ENCODE assay signal across 9 mouse cellular contexts in the genomic region with DNA sequence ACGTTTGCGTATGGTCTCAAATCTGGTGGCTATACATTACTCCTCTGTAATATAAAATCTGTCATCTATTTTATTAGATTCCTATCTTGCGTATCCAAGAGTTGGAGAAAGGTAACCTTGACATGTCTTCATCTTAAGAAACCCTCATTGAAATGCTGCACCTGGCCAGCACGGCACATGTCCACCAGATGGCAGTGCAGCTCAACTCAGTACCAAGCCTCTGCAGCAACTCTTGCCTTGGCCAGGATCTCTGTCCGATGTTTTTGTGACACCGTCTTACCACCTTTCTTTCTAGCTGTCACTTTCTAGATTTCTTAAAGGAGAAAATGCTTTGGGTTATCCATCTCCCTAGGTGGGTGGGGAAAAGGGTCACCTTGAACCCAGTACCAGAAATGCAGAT.
DNase-seq lines count a peak whose midpoint lies in the region; ATAC-seq lines count a peak whose summit lies in the region.
"Had no signal": no experiment of that assay in that cellular context is flagged by ENCODE, and none has a peak within 500 bp of the region (broad histone marks: within the 10 kb centered on the region; RNA-seq: fewer than 3 reads in every experiment).

No protein-coding gene starts in this region.

- DNase-seq in heart, adult 18-20 months = peak; percentile 60 to 86
- peak; percentile 90 for DNase-seq in embryo, embryonic 10 days (ENCODE audit: low spot score)
- DNase-seq in gastrocnemius, postnatal 36 days = peak; percentile 68 to 69
- DNase-seq in kidney, adult 9 months = peak; percentile 67
- peak; percentile 86 for DNase-seq in limb, embryonic 11.5 days (ENCODE audit: low spot score)
- DNase-seq in natural killer cell, adult 2 months (ENCODE audit: low spot score in 2 of 2) = peak; percentile 26 to 45
- DNase-seq in splenic B cell, adult 2 months (ENCODE audit: low read depth, low spot score) = peak; percentile 79

- H3K4me2 ChIP-seq in heart, embryonic 11.5 days = no peak overlapping the region
- no peak overlapping the region for H3K4me2 ChIP-seq in limb, embryonic 11.5 days (ENCODE audit: low read depth, severe bottlenecking)

- no peaks in the 10 kb centered on the region for H3K36me3 ChIP-seq in heart, embryonic 11.5 days (ENCODE audit: control insufficient read depth, insufficient read depth, low read length)
- no peaks in the 10 kb centered on the region for H3K36me3 ChIP-seq in limb, embryonic 11.5 days (ENCODE audit: control insufficient read depth, insufficient read depth, low read length)
- no peaks in the 10 kb centered on the region for H3K36me3 ChIP-seq in splenic B cell, adult 2 months (ENCODE audit: control insufficient read depth, insufficient read depth, low read length, poor library complexity, severe bottlenecking)
- H3K36me3 ChIP-seq: G1E had no signal

- no peaks in the 10 kb centered on the region for H3K27me3 ChIP-seq in heart, embryonic 11.5 days (ENCODE audit: control insufficient read depth, insufficient read depth, low read length)
- no peaks in the 10 kb centered on the region for H3K27me3 ChIP-seq in limb, embryonic 11.5 days (ENCODE audit: control insufficient read depth, insufficient read depth, low read length)
- no peaks in the 10 kb centered on the region for H3K27me3 ChIP-seq in splenic B cell, adult 2 months (ENCODE audit: control insufficient read depth, insufficient read depth, low read length, poor library complexity, severe bottlenecking)

- 32% methylated on average over 6 of the region's 6 CpGs for WGBS in heart, embryonic 11.5 days (ENCODE audit: insufficient replicate concordance)
- 34% methylated on average over 6 of the region's 6 CpGs for WGBS in limb, embryonic 11.5 days

- H3K9ac ChIP-seq in heart, embryonic 11.5 days (ENCODE audit: low read depth, low read length) = no peak overlapping the region
- H3K9ac ChIP-seq in limb, embryonic 11.5 days (ENCODE audit: low read length) = no peak overlapping the region

- ATAC-seq in heart, embryonic 11.5 days (replicated peaks; ENCODE audit: insufficient number of reproducible peaks, low FRiP score, low TSS enrichment) = no peak
- no peak for ATAC-seq in limb, embryonic 11.5 days (ENCODE audit: insufficient number of reproducible peaks, low FRiP score, low TSS enrichment, low read depth)

- no peaks in the 10 kb centered on the region for H3K9me3 ChIP-seq in heart, embryonic 11.5 days (replicated peaks; ENCODE audit: control insufficient read depth, low read length)
- H3K9me3 ChIP-seq in limb, embryonic 11.5 days (ENCODE audit: control insufficient read depth, low read length) = no peaks in the 10 kb centered on the region

- no peak overlapping the region for H3K27ac ChIP-seq in heart, embryonic 11.5 days (ENCODE audit: low read depth, low read length)
- no peak overlapping the region for H3K27ac ChIP-seq in limb, embryonic 11.5 days (replicated peaks; ENCODE audit: low read depth, low read length)

- H3K4me3 ChIP-seq in heart, embryonic 11.5 days (ENCODE audit: low read depth, low read length) = no peak overlapping the region
- H3K4me3 ChIP-seq in limb, embryonic 11.5 days (ENCODE audit: low read depth, low read length) = no peak overlapping the region

- intact Hi-C loops in gastrocnemius, postnatal 36 days (cut with DNase I) = no loop called here

- H3K4me1 ChIP-seq in heart, embryonic 11.5 days (ENCODE audit: control insufficient read depth, insufficient read depth, low read length) = no peaks in the 10 kb centered on the region
- H3K4me1 ChIP-seq in limb, embryonic 11.5 days (ENCODE audit: control insufficient read depth, insufficient read depth, low read length) = no peaks in the 10 kb centered on the region

Comparison
In these comparisons a context has a peak if more than half of its experiments do, and no peak if none do; other contexts are left out.
1. DNase-seq: peak in every context shown above with its lines; median percentile 90 in embryo, embryonic 10 days; 86 in limb, embryonic 11.5 days; 79 in splenic B cell, adult 2 months; 73 in heart, adult 18-20 months; 68 in gastrocnemius, postnatal 36 days; 67 in kidney, adult 9 months; 36 in natural killer cell, adult 2 months.